Comparison of ENCODE assay signal across 23 mouse cellular contexts in genomic region chr13:99242895-99243294, GRCm38 (mm10). TPM values are rescaled to one million over a fixed set of nuclear protein-coding genes. Genes with fewer than 3 reads are reported as not detected.
DNase-seq lines count a peak whose midpoint lies in the region; ATAC-seq and TF ChIP-seq lines count a peak whose summit lies in the region.
"Had no signal": no experiment of that assay in that cellular context is flagged by ENCODE, and none has a peak within 500 bp of the region (broad histone marks: within the 10 kb centered on the region; RNA-seq: fewer than 3 reads in every experiment).

No protein-coding gene starts in this region.

- H3K4me1 ChIP-seq in heart, embryonic 10.5 days, result peaks cover 34% of the 10 kb centered on the region

- peak; percentile 46 for DNase-seq in heart, embryonic 10.5 days (ENCODE audit: low spot score)
- no peak for DNase-seq in heart, adult 8-10 months (ENCODE audit: low spot score)
- DNase-seq in 3T3-L1 (ENCODE audit: low read depth, low spot score) (peak; percentile 12), Patski (ENCODE audit: low read depth, low spot score) (no peak)
- DNase-seq in testis, postnatal 14 days (ENCODE audit: low spot score), result no peak
- DNase-seq in cerebellum, adult 9-11 months, result no peak
- DNase-seq: adrenal gland, postnatal 25 days; cerebellum, adult 2 months; kidney, adult 2 months; liver, postnatal 0 days; lung, postnatal 10 days; right cerebral cortex, postnatal 14 days; thymus, postnatal 4 days had no signal

- WGBS in heart, embryonic 10.5 days, result 76% methylated on average over 4 of the region's 4 CpGs

- in situ Hi-C loops in Patski (cut with MboI; ENCODE audit: low pct_unique_long_range_greater_than_20kb), result no loop called here

- H3K27me3 ChIP-seq in heart, embryonic 10.5 days (ENCODE audit: insufficient read depth, poor library complexity, severe bottlenecking), result no peaks in the 10 kb centered on the region
- no peaks in the 10 kb centered on the region for H3K27me3 ChIP-seq in Patski
- H3K27me3 ChIP-seq: embryonic facial prominence, embryonic 13.5 days; forebrain, embryonic 15.5 days; heart, embryonic 15.5 days; midbrain, embryonic 15.5 days; neural tube, embryonic 15.5 days had no signal

- CTCF ChIA-PET in Patski (lab: Charles Lee), result interaction anchor here (0.9 kb wide), 1 partner anchor 15 kb away, joined by 3 read pairs; no protein-coding TSS in a partner anchor

- H3K4me3 ChIP-seq in heart, embryonic 10.5 days, result no peak overlapping the region
- H3K4me3 ChIP-seq: embryonic facial prominence, embryonic 13.5 days; forebrain, embryonic 15.5 days; heart, embryonic 15.5 days; hindbrain, embryonic 10.5 days; limb, embryonic 10.5 days; midbrain, embryonic 15.5 days; neural tube, embryonic 15.5 days had no signal

- no peak for TF ChIP-seq CTCF in Patski (IDR thresholded peaks at IDR 0.05)

- POLR2A ChIA-PET in Patski (lab: Charles Lee), result no interaction called here

- H3K36me3 ChIP-seq in heart, embryonic 10.5 days, result no peaks in the 10 kb centered on the region
- H3K36me3 ChIP-seq: embryonic facial prominence, embryonic 13.5 days; forebrain, embryonic 15.5 days; G1E; heart, embryonic 15.5 days; hindbrain, embryonic 10.5 days; limb, embryonic 10.5 days; midbrain, embryonic 15.5 days; neural tube, embryonic 15.5 days had no signal

- ATAC-seq in Patski, result peak; percentile 54
- peak; percentile 71 for ATAC-seq in megakaryocyte progenitor cell, adult 5-6 weeks (replicated peaks; ENCODE audit: poor library complexity)
- ATAC-seq: CD4-positive, CD25-positive, alpha-beta regulatory T cell, adult 4 months; forebrain, embryonic 15.5 days; liver, postnatal 0 days; midbrain, embryonic 15.5 days had no signal

- H3K9me3 ChIP-seq in heart, embryonic 10.5 days, result no peaks in the 10 kb centered on the region
- H3K9me3 ChIP-seq: embryonic facial prominence, embryonic 13.5 days; forebrain, embryonic 15.5 days; G1E; heart, embryonic 15.5 days; hindbrain, embryonic 10.5 days; limb, embryonic 10.5 days; midbrain, embryonic 15.5 days; neural tube, embryonic 15.5 days had no signal

- H3K27ac ChIP-seq in heart, embryonic 10.5 days, result no peak overlapping the region
- H3K27ac ChIP-seq: embryonic facial prominence, embryonic 13.5 days; forebrain, embryonic 15.5 days; heart, embryonic 15.5 days; hindbrain, embryonic 10.5 days; limb, embryonic 10.5 days; midbrain, embryonic 15.5 days; neural tube, embryonic 15.5 days had no signal

RNA-seq across cellular contexts. Expression of gene Zfp366, which starts 58.3 kb away (rescaled TPM):
- 0.10 and 0.14 TPM in 2 replicates for polyA plus RNA-seq in heart, embryonic 10.5 days (2016; fragmentation: Nextera tagmentation; extraction: Ambion mirVana)
- 10 to 100 TPM in 2 of 4 experiments, 1 to 10 TPM in 2; 7.9 to 12.2 (median 9.7) TPM for total RNA-seq in heart, adult 8-10 months (2022)
- polyA plus RNA-seq in Patski (2021), result 0.01 TPM
- total RNA-seq in megakaryocyte progenitor cell, adult 5-6 weeks (2015), result 0.17 and 0.57 TPM in 2 replicates
- 0.10 and 0.29 TPM in 2 replicates for total RNA-seq in megakaryocyte progenitor cell, adult 5-6 weeks (2017)
- polyA plus RNA-seq: G1E had no signal

Comparison
In these comparisons a context has a peak if more than half of its experiments do, and no peak if none do; other contexts are left out.
1. DNase-seq: peak in heart, embryonic 10.5 days (single experiment) and 3T3-L1 (single experiment); none in heart, adult 8-10 months (single experiment), Patski (single experiment), testis, postnatal 14 days (single experiment) and cerebellum, adult 9-11 months (single experiment).
2. RNA of gene Zfp366, which starts 58.3 kb away (total RNA-seq): 7.9 to 12.2 TPM in heart, adult 8-10 months; 0.10 to 0.57 TPM in megakaryocyte progenitor cell, adult 5-6 weeks; every median in the first group is over 4 times any median in the second.